Mouse (Mus musculus): ENCODE results near the gene Gabarapl2.
"Not testable (repeated sequence)": the region's sequence is repeated elsewhere in the genome, so short reads cannot be mapped to it uniquely, and the experiment has no call there.

Gene Gabarapl2

DNA sequence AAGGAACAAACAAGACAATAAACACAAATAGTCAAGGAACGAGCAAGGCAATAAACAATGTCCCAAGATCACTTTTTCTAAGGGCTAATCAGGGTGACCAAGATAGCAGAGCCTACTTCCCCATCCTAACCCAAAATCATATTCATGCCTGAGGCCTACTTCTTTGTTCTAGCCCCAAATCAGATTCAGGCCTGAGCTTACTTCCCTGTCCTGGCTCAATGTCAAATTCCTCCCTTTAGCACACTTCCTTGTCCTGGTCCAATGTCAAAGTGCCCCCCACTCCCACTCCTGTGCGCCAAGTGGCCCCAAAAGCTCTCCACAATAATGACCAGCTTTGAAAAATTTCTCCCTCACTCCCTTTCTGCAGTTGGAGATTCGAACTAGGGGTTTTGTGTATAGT, 3.3 kb upstream of the Gabarapl2 start:
- no peak for DNase-seq (ENCODE audit: low read depth)

DNA sequence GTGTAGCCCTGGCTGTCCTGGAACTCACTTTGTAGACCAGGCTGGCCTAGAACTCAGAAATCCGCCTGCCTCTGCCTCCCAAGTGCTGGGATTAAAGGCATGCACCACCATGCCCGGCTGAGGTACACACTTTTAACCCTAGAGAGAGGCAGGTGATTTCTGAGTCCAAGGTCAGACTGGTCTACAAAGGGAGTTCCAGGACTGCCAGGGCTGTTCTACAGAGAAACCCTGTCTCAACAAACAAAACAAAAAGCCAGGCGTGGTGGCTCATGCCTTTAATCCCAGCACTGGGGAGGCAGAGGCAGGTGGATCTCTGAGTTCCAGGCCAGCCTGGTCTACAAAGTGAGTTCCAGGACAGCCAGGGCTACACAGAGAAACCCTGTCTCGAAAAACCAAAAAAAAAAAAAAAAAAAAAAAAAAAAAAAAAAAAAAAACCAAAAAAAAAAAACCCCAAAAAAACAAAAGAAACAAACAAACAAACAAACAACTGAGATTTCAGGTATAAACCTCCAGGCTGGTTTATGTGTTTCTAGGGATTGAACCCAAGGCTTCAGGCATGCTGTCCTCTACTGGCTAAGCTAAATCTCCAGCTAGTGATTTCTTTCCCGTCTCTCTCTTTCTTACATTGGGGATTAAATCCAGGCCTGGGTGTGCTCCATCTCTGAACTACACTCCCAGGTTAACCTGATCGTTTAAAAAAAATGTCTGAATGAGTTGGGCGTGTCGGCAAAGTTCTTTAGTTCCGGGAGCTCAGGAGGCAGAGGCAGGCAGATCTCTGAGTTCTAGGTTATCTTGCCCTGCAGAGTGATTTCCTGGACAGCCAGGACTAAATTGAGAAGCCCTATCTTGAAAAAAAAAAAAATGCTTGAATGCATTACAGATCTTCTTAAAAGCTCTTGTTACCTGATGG, 2.2 kb upstream of the Gabarapl2 start:
- not testable (repeated sequence) for DNase-seq (ENCODE audit: low read depth)

DNA sequence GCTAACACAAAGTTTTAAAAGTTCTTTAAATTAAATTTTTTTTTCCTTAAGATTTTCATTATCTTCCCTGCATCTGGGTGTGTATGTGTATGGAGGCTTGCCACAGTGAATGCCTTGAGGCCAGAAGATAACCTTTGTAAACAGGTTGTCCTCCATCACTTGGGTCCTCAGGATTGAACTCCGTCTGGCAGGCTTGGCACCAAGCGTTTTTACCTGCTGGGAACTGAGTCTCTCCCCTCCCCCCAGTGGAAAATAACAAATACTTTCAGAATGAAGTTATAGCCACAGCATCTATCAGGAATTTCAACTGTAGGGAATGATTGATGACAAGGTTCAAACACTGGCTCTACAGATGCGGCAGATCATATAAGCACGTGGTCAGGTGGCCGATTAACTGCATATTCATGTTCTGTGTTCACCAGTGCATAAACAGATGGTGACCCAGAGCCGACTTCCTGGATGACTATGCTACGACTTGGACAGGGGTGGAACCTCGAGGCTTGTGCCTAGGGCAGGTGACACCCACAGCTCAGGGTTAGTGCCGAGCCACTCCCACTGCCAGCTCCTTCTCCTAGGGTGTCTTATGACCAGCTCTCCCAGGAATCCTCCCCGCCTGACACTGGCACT, 874 bp upstream of the Gabarapl2 start:
- DNase-seq (ENCODE audit: low read depth): no peak

DNA sequence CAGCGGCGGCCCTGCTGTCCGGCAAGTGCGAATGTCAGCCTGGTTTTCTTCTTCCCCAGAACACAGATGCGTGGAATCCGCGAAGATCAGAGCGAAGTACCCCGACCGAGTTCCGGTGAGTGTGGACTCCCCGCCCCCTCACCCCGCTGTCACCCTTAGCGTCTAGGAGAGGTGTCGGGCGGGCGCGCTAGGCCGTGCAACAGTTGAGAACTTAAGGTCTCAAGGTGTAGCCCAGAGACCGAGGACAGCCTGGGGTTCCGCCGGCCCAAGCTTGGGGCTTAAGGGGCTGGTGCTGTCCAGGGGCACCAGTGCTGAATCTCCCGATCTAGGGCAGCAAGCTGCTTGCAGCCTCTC, 575 bp downstream of the Gabarapl2 start:
- DNase-seq (ENCODE audit: low read depth): peak; percentile 60

DNA sequence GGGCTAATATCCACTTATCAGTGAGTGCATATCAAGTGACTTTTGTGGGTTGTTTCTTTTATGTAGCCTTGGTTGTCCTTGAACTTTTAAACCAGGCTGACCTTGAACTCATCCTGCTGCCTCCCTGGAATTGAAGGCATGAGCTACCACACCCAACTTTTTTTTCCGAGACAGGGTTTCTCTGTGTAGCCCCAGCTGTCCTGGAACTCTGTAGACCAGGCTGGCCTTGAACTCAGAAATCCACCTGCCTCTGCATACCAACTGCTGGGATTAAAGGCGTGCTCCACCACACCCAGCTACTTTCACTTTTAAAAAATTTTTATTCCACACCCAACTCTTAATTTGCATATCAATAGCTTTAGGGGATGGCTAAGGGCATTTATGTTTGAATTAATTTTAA, 3.0 kb downstream of the Gabarapl2 start:
- no peak for DNase-seq (ENCODE audit: low read depth)

DNA sequence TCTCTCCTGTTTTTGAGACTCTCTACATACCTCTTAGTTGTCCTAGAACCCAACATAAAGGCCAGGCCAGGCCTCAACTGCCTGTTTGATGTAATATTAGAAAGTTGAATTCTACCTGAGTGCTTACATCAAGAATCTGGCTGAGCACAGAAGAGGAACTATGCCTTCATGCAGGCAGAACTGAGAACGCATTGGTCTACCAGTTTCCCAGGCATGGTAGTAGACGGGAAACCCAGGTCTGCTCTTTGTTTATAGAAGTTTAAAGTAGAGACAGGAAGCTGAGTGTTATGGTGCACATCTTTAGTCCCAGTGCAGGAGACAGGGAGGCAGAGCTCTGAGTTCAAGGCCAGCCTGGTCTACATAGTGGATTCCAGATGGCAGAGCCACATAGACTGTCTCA, 6.6 kb downstream of the Gabarapl2 start:
- no peak for DNase-seq (ENCODE audit: low read depth)

DNA sequence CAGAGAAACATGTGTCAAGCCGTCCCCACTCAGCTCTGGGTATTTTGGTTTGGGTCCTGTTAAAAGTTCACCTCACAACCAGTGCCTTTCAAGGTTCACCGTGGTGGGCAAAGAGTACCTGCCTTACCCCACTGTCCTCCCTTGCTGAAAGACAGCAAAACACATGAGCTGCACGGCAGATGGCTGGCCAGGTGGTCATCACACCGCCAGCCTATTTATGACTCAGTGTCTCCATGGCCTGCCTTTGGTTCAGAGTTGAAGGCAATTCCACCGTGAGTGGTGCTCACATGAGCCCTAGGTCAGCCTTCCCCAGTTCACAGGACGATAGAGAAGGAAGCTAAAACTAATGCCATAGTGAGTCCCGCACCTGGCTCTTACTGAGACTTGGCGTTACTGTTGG, 7.5 kb downstream of the Gabarapl2 start:
- DNase-seq (ENCODE audit: low read depth): no peak

DNA sequence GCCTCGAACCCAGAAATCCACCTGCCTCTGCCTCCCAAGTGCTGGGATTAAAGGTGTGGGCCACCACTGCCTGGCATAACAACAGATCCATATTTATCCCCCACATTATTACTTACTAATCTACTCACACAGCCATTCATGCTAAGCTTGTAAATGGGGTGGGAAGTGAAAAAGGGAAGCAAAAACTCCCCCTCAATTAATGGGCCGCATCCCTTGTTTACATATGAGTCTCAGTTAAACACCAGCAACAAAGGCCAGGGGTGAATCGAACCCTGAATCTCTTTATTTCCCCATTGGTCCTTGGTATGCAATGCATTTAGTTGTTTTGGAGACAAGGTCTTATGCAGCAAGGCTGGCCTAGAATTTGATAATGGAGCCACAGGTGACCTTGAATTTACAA, 10.3 kb downstream of the Gabarapl2 start:
- DNase-seq (ENCODE audit: low read depth): no peak

DNA sequence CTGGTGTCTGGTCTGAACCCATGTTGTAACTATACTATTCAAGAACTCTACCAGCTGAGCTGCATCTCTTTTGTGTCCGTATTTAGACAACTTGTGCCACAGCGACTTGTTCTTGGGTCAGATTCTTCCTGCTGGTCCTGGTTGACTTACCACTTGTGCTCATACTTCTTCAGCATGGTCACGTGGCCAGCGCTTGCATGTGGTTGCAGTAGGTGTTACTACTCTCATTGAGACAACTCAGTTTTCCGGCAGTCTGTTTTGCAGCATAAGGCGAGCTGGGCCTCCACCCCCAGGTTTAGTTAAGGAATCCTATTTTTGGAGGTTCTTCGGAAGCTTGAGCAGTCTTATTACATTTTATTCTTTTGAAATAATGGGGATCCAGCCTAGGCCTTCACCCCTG, 10.8 kb downstream of the Gabarapl2 start:
- no peak for DNase-seq (ENCODE audit: low read depth)

DNA sequence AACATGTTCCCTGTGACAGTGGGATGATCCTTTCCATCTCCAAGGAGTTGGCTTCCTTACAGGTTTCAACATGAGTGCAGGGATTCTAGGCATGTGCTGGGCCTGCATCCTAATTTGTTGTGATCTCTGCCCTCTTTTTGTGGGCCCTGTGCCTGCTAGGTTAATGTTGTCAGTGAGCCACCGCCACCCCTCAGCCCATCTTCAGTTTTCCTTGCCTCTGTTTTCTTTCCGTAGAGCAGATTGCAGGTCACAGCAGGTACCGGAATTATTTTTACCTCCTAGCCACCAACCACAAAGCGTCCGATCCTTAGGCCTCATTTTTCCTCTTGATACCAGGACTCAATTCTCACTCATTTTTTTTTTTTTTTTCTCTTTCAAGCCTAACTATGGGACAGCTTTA, 11.4 kb downstream of the Gabarapl2 start:
- DNase-seq (ENCODE audit: low read depth): no peak

DNA sequence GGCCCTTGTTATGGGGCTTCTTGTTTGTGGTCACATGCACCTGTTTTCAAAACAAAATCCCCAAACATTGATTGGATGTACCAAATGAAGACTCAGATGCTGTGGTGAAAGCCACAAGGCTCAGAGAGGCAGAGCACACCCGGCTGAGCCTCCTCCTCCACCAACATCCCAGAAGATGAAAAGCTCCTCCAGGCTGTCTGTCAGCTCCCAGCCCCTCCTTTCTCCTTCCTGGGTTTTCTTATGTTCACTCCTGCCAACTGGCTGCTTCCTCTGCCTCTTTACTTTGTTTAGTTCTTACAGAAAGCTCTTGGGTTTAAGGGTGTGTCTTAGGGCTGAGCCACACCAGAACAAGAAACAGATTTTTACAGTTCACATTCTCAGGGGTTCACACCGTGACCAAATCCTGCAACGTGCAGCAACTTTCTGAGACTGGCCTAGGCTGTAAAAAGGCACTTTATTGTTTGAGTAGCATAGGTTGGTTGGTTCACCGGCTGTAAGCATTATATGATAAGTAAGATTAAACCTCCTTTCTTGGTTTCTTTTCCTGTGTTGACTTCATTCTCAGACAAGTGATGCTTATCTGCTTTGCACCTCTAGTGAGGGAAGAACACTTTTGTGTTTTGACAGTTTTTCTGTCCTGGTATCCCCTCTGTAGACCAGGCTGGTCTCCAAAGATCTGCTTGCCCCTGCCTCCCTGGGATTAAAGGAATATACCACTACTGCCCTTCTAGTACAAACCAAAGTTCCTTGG, 14.5 kb downstream of the Gabarapl2 start:
- peak; percentile 43 for DNase-seq (ENCODE audit: low read depth)

DNA sequence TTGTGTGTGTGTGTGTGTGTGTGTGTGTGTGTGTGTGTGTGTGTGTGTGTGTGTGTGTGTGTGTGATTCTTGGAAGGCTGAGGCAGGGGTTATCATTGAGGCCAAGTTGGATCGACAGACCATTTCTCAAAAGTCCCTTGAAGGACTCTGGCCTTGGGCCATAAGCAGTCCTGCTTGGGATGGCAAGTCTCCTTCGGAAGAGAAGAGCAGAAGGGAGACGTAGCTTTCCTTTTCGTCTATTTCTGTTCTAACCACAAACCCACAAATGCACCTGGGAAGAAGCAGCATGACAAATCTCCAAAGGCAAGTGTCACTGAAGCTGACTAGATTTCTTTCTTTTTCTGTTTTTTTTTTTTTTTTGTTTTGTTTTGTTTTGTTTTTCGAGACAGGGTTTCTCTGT, 15.4 kb downstream of the Gabarapl2 start:
- DNase-seq (ENCODE audit: low read depth): peak; percentile 58

DNA sequence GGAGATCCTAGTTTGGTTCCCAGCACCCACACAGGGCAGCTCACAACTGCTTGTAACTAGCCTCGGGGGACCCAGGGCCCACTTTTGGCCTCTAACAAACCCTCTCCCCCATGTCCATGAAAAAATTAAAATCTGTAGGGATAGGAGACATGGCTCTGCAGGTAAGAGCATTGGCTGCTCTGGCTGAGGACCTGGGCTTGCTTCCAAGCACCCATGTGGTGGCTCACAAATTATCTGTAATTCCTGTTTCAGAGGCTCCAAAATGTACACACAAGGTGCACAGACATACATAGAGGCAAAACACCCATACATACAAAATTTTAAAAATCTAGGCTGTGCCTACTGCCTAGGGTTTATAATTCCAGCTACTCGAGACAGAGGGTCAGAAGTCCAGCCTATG, 16.7 kb downstream of the Gabarapl2 start:
- DNase-seq (ENCODE audit: low read depth): no peak

DNA sequence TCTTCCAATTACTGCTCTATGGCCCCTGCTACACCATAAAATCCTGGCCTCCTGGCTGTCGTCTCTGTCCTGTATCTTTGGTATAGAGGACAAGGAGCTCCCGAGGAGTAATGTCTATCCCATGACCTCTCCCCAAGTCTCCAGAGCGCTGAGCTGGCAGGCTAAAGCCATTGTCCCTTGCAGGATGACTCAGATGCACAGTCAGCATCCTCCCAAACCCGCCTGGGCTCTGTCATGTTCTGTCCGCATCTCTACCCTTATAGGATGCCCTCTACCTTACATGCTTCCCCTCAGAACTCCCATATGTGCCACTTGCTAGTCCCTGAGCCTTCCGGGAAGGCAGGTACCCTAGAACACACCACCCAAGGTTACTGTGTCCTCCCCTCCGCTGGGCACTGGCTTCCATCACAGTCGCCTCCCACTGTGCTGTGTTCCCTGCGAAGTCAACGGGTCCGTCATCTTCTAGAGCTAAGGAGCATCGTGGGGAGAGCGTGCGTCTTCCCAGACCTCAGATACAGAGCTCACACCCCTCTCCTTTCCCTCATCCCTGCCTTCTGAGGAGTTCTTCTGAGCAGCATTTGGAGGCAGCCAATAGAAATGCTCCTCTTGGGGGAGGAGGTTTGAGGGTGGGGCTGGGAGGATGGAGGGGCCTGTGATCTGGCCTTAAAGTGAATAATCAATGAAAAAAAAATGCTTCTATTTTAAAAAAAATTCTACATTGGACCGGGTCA, 20.3 kb downstream of the Gabarapl2 start:
- no peak for DNase-seq (ENCODE audit: low read depth)

DNA sequence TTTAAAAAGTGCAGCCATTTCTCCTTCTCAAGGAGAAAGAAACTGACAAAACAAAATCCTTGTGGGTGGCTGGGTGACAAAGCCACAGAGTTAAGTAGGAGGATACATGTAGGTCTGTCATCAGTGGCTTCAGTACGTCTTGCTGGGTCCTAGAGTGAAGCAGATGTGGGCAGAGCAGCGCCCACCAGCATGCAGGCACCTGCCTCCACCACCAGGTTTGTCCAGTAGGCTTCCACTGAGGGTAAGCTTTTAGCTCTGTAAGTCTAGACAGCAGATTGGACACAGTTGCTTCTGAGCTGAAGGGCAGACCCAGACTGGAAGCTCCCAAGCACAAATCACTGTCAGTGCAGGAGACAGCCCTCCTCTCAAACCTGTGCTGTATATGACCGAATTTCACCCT, 20.8 kb downstream of the Gabarapl2 start:
- DNase-seq (ENCODE audit: low read depth): no peak

DNA sequence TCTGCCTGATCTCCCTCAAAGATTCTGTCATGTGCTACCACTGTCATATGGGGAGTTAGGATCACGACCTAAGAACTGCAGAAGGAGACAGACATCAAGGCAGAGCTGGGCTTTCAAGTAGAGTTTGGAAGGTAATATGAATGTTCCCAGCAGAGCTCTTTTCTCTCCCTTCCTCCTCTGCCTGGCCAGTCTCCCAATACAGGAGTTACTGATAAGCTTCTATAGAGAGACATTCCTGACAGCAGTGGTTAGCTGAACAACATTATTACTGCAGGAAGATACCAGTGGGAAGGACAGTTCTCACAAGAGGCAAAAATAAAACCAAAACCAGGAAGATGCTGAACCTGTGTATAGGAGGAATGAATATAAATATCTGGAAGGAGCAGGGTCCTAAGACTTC, 22.1 kb downstream of the Gabarapl2 start:
- DNase-seq (ENCODE audit: low read depth): no peak

DNA sequence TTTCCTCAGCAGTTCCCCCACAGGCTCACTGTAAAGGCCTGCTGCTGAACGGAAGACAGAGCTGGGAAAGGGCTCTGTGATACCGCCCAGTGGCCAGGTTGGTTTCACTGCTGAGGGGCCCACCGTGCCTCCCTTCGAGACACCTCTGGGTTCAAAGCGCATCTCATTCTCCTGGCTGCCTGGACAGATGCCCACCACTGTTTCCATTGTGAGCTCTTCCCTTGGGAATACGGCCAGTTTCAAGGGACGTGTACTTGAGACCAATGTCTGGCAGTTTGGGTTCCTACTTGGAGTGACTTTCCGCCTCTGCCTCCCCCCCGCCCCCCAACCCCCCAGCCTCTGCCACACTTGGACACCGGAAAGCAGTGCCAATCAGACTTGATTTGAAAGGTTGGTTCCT, 22.6 kb downstream of the Gabarapl2 start:
- DNase-seq (ENCODE audit: low read depth): no peak

DNA sequence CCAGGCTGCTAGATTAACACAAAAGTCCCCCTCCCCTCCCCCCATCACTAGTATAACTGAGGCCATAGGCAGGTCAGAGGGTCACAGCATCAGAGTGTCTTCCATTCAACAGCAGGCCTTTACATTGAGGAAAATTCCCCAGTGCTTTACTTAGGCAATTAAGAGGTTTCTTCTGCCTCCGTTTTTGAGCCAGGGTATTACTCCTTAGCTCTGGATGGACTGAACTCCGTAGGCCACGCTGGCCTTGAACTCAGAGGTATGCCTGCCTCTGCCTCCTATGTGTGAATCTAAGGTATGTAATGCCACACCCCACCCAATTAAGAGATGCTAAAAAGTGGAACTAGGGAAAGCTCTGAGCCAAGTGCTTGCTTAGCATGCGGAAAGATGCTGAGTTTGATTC, 23.0 kb downstream of the Gabarapl2 start:
- no peak for DNase-seq (ENCODE audit: low read depth)

DNA sequence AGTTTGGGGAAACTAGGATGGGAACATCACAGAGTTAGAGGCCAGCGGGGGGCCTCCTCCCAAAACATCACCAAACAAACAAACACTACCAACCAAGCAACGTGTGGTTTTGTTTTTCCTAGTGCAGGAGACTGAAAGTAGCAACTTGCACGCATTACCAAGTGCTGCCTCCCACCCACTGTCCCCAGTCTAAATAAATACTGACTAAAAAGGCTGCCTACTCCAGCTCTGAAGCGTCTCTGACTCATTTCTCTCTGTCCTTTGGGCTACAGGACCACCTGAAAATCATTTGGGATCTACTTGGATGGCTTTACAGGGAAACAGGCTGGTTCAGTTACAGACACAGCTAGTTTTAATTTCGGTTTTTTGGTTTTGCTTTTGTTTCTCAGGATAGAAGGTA, 23.8 kb downstream of the Gabarapl2 start:
- DNase-seq (ENCODE audit: low read depth): no peak

DNA sequence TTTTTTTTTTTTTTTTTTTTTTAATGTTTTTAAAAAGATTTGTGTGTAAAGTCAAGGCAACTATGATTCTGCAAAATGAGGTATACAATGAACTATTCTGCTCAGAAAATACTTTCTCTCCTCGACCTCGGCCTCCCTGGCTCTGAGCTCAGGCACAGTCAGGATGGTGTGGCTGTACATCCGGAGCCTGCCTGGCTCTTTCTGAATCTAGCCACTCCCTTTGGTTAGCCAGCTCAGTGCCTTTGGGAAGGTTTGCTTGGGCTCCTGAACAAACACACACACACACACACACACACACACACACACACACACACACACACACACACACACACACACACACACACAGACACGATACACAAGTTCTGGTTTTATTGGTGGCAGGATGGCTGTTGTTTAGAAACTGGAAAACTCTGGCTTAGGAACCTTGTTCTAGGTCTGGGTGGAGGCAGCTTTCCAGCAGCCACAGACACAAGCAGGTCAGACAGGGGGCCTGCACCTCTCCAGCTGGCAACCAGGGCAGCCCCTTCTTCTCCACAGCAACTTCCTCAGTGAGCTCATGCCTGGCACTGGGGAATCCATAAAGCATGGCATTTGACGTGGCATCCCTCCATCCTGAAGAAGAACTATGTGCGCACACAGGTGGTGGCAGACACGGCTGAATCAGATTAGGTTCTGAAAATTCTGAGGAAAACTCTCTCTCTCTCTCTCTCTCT, 24.5 kb downstream of the Gabarapl2 start:
- DNase-seq (ENCODE audit: low read depth): no peak

DNA sequence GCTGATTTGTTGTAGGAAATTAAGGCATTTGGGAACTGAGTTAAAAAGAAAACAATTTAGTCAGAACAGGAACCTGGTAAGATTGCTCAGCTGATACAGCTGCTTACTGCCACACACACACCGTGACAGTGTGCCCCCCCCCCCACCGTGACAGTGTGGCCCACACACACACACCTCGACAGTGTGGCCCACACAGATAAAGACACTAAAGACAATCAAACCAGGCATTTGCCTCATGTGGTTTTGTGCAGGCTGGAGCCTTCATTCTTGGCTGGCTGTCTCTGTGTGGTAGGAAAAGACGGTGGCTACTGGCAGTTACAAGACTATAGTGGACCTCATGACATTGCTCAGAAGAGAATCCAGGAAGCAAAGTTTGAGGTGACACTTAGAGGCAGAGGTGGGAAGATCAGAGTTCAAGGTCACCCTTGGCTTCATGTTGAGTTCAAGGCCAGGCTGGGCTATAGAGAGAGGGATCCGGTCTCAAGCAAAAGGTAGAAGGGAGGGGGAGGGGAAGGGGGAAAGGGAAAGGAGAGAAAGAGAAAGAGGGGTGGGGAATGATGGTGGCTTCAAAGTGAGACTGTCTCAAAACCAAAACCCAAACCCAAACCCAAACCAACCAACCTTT, 26.9 kb downstream of the Gabarapl2 start:
- DNase-seq (ENCODE audit: low read depth): peak; percentile 33

All from naive thymus-derived CD4-positive, alpha-beta T cell, adult 2 months (primary cell).